Mouse (Mus musculus) induced T-regulatory cell, adult 2 months (primary cell): ENCODE results near the gene Nudt22.

Experiments used
- DNase-seq: peaks from one replicate; pipeline ENCODE4 v3.0.0-alpha.2; 2012; ENCODE audit warnings: low read depth

Nudt22 gene

GRCm38 (mm10) chr19:6949951-6950350 lies 46.0 kb downstream of the Nudt22 start:
- DNase-seq = no peak

DNA sequence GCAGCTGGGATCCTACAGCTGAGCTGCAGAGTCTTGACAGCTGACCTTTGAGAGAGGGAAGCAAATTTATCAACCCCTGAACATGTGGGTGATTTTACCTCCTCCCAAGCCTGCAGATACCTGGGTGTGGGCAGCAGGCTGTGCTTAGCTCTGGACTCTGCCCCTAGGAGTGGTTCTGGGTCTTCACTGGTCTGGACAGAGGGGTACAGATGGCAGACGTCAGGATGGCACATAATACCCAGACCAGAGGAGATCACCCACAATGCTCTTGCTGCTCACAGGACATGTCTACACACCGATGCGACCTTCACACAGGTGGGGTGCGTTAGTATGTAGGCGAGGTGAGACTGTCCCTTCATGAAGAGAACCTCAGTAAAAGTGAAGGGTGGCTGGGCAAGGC lies 46.4 kb downstream of the Nudt22 start:
- no peak for DNase-seq

- DNase-seq = no peak
Measured at GRCm38 (mm10) chr19:6948186-6948585, 47.7 kb downstream of the Nudt22 start.

- DNase-seq = no peak
Measured at GRCm38 (mm10) chr19:6947742-6948141, 48.2 kb downstream of the Nudt22 start.

DNA sequence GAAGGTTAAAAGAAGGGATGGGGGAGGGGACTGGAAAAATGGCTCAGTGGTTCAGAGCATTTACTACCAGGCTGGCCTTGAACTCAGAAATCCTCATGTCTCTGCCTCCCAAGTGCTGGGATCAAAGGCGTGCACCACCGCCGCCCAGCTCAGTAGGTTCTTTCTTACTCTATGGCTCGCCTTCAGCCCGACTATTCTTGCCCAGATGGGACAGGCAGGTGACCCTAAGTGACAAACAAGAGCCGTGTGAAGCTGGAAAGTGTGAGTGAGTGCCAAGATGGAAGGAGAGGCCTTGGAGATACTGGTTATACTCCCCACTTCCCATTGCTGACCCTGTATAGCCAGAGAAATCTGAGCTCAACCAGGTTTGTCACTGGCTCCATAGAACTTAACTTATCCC lies 52.2 kb downstream of the Nudt22 start:
- no peak for DNase-seq
